7 mouse cellular contexts compared by ENCODE assay signal in genomic region chr1:71844938-71845685, GRCm38 (mm10).
DNase-seq lines count a peak whose midpoint lies in the region; TF ChIP-seq lines count a peak whose summit lies in the region.

No protein-coding gene starts in this region.

- no peak for TF ChIP-seq POLR2A in brain, embryonic 14.5 days (IDR thresholded peaks at IDR 0.05; ENCODE audit: borderline replicate concordance, extremely low read depth, insufficient read depth, insufficient read length, poor library complexity, severe bottlenecking)

- DNase-seq in brain, embryonic 14.5 days (ENCODE audit: low read depth) = peak; percentile 12
- DNase-seq in frontal cortex, postnatal 10 days (ENCODE audit: low spot score in 2 of 2) = peak; percentile 10 to 13
- peak; percentile 11 for DNase-seq in kidney, adult 9 months
- peak; percentile 31 to 72 for DNase-seq in lung, postnatal 4 days
- DNase-seq in cerebellum, adult 11-12 months = no peak
- DNase-seq in adrenal gland, postnatal 14 days = no peak
- no peak for DNase-seq in layer of hippocampus, adult 11-12 months (ENCODE audit: low spot score)

- no peak for TF ChIP-seq CTCF in brain, embryonic 14.5 days (IDR thresholded peaks at IDR 0.05; ENCODE audit: borderline replicate concordance, extremely low read depth, insufficient read depth, insufficient read length)

Comparison
In these comparisons a context has a peak if more than half of its experiments do, and no peak if none do; other contexts are left out.
1. DNase-seq: peak in brain, embryonic 14.5 days (single experiment), frontal cortex, postnatal 10 days (2 of 2), kidney, adult 9 months (single experiment) and lung, postnatal 4 days (2 of 2); none in cerebellum, adult 11-12 months (single experiment), adrenal gland, postnatal 14 days (single experiment) and layer of hippocampus, adult 11-12 months (single experiment).